Mouse (Mus musculus): ENCODE results near the gene Pcx. TPM values are rescaled to one million over a fixed set of nuclear protein-coding genes. Genes with fewer than 3 reads are reported as not detected.

Pcx gene
- polyA plus RNA-seq, 1 experiment, result 4.0 TPM

GRCm38 (mm10) chr19:4545841-4546240 is 35.6 kb downstream of the Pcx start:
- Histone ChIP-seq H3K79me2 (ENCODE audit: control insufficient read depth, insufficient read depth) (no peaks in the 10 kb centered on the region), H3ac (ENCODE audit: control insufficient read depth, insufficient read length, low read depth) (no peak overlapping the region), H3K79me3 (ENCODE audit: low read depth) (no peaks in the 10 kb centered on the region), H3K36me3 (ENCODE audit: control insufficient read depth, insufficient read depth) (no peaks in the 10 kb centered on the region), H3K27me3 (ENCODE audit: control insufficient read depth, insufficient read depth, insufficient read length) (no peaks in the 10 kb centered on the region), H3K4me3 (ENCODE audit: insufficient read depth, poor library complexity, severe bottlenecking) (no peak overlapping the region)
- no peak for TF ChIP-seq USF1 (IDR thresholded peaks at IDR 0.05; ENCODE audit: low read depth)
- TF ChIP-seq MYOD1 (IDR thresholded peaks at IDR 0.05; ENCODE audit: control insufficient read depth, insufficient read length, low read depth), result no peak
- no peak for TF ChIP-seq CTCF (IDR thresholded peaks at IDR 0.05; ENCODE audit: control insufficient read depth, insufficient read depth, insufficient read length)
- TF ChIP-seq FOSL1 (IDR thresholded peaks at IDR 0.05; ENCODE audit: insufficient read depth, low read length, poor library complexity, severe bottlenecking), result no peak
- no peak for TF ChIP-seq CEBPB (IDR thresholded peaks at IDR 0.05; ENCODE audit: low read depth)
- TF ChIP-seq MYOG (IDR thresholded peaks at IDR 0.05; ENCODE audit: control insufficient read depth, extremely low read depth, insufficient read length), result no peak
- no peak for TF ChIP-seq MAX (IDR thresholded peaks at IDR 0.05)

DNA sequence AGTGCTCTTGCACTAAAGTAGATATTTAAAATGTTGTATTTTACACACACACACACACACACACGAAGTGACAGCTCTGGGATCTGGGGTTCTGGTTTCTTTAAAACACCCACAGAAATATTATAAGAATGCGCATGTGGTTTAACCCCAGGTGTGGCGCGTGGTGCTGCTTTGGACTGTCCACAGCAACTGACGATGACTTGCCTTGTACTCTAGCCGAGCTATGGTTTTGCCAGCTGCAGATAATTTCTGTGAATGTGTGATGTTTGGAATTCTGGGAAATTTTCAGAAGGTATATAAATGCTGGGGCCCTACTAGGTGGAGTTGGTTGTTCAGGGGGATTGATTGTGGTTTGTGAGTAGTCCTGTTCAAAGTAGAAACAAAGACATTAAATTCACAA is 37.5 kb downstream of the Pcx start:
- no peaks in the 10 kb centered on the region for H3K27me3 ChIP-seq (ENCODE audit: control insufficient read depth, insufficient read depth, insufficient read length)
- H3ac ChIP-seq (ENCODE audit: control insufficient read depth, insufficient read length, low read depth), result no peak overlapping the region
- H3K36me3 ChIP-seq (ENCODE audit: control insufficient read depth, insufficient read depth), result no peaks in the 10 kb centered on the region
- TF ChIP-seq CEBPB (IDR thresholded peaks at IDR 0.05; ENCODE audit: low read depth) (no peak), FOSL1 (IDR thresholded peaks at IDR 0.05; ENCODE audit: insufficient read depth, low read length, poor library complexity, severe bottlenecking) (no peak), CTCF (IDR thresholded peaks at IDR 0.05; ENCODE audit: control insufficient read depth, insufficient read depth, insufficient read length) (no peak)
- H3K79me3 ChIP-seq (ENCODE audit: low read depth), result no peaks in the 10 kb centered on the region
- H3K79me2 ChIP-seq (ENCODE audit: control insufficient read depth, insufficient read depth), result no peaks in the 10 kb centered on the region
- no peak overlapping the region for H3K4me3 ChIP-seq (ENCODE audit: insufficient read depth, poor library complexity, severe bottlenecking)

- H3K79me3 ChIP-seq (ENCODE audit: low read depth), result no peaks in the 10 kb centered on the region
- H3K79me2 ChIP-seq (ENCODE audit: control insufficient read depth, insufficient read depth), result no peaks in the 10 kb centered on the region
- H3K4me3 ChIP-seq (ENCODE audit: insufficient read depth, poor library complexity, severe bottlenecking), result no peak overlapping the region
- H3K36me3 ChIP-seq (ENCODE audit: control insufficient read depth, insufficient read depth), result no peaks in the 10 kb centered on the region
- H3ac ChIP-seq (ENCODE audit: control insufficient read depth, insufficient read length, low read depth), result no peak overlapping the region
- no peaks in the 10 kb centered on the region for H3K27me3 ChIP-seq (ENCODE audit: control insufficient read depth, insufficient read depth, insufficient read length)
- TF ChIP-seq FOSL1 (IDR thresholded peaks at IDR 0.05; ENCODE audit: insufficient read depth, low read length, poor library complexity, severe bottlenecking) (no peak), CTCF (IDR thresholded peaks at IDR 0.05; ENCODE audit: control insufficient read depth, insufficient read depth, insufficient read length) (no peak), MYOD1 (IDR thresholded peaks at IDR 0.05; ENCODE audit: control insufficient read depth, insufficient read length, low read depth) (no peak), CEBPB (IDR thresholded peaks at IDR 0.05; ENCODE audit: low read depth) (no peak), USF1 (IDR thresholded peaks at IDR 0.05; ENCODE audit: low read depth) (no peak), MYOG (IDR thresholded peaks at IDR 0.05; ENCODE audit: control insufficient read depth, extremely low read depth, insufficient read length) (no peak), MAX (IDR thresholded peaks at IDR 0.05) (no peak)
Measured at GRCm38 (mm10) chr19:4548305-4548883, 38.1 kb downstream of the Pcx start.

DNA sequence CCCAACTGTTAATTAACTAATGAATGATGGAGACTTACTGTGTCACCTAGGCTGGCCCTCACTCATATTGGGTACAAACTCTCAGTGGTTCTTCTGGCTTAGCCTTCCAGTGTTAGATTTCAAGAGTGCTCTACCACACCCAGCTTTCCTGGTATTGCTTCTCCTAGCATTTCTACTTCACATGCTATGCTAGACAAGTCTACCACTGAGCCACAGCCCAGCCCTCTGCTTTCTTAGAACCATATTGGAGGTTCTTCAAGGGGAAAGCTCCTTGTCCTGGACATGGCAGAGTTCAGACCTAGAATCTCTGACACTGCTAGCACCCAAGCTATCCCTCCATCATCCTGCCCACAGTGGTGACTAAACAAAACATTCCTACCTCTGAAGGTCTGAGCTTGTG is 44.0 kb downstream of the Pcx start:
- Histone ChIP-seq H3K36me3 (ENCODE audit: control insufficient read depth, insufficient read depth) (no peaks in the 10 kb centered on the region), H3ac (ENCODE audit: control insufficient read depth, insufficient read length, low read depth) (no peak overlapping the region), H3K4me3 (ENCODE audit: insufficient read depth, poor library complexity, severe bottlenecking) (no peak overlapping the region), H3K27me3 (ENCODE audit: control insufficient read depth, insufficient read depth, insufficient read length) (no peaks in the 10 kb centered on the region), H3K79me3 (ENCODE audit: low read depth) (no peaks in the 10 kb centered on the region), H3K79me2 (ENCODE audit: control insufficient read depth, insufficient read depth) (no peaks in the 10 kb centered on the region)
- TF ChIP-seq MAX (IDR thresholded peaks at IDR 0.05) (no peak), MYOD1 (IDR thresholded peaks at IDR 0.05; ENCODE audit: control insufficient read depth, insufficient read length, low read depth) (no peak)

- H3K27me3 ChIP-seq (ENCODE audit: control insufficient read depth, insufficient read depth, insufficient read length), result no peaks in the 10 kb centered on the region
- H3K79me3 ChIP-seq (ENCODE audit: low read depth), result no peaks in the 10 kb centered on the region
- no peaks in the 10 kb centered on the region for H3K79me2 ChIP-seq (ENCODE audit: control insufficient read depth, insufficient read depth)
- TF ChIP-seq MYOG (IDR thresholded peaks at IDR 0.05; ENCODE audit: control insufficient read depth, extremely low read depth, insufficient read length), result no peak
- no peak for TF ChIP-seq CTCF (IDR thresholded peaks at IDR 0.05; ENCODE audit: control insufficient read depth, insufficient read depth, insufficient read length)
- no peak for TF ChIP-seq USF1 (IDR thresholded peaks at IDR 0.05; ENCODE audit: low read depth)
- H3ac ChIP-seq (ENCODE audit: control insufficient read depth, insufficient read length, low read depth), result no peak overlapping the region
- H3K36me3 ChIP-seq (ENCODE audit: control insufficient read depth, insufficient read depth), result no peaks in the 10 kb centered on the region
- H3K4me3 ChIP-seq (ENCODE audit: insufficient read depth, poor library complexity, severe bottlenecking), result no peak overlapping the region
Measured at GRCm38 (mm10) chr19:4555086-4555485, 44.8 kb downstream of the Pcx start.

DNA sequence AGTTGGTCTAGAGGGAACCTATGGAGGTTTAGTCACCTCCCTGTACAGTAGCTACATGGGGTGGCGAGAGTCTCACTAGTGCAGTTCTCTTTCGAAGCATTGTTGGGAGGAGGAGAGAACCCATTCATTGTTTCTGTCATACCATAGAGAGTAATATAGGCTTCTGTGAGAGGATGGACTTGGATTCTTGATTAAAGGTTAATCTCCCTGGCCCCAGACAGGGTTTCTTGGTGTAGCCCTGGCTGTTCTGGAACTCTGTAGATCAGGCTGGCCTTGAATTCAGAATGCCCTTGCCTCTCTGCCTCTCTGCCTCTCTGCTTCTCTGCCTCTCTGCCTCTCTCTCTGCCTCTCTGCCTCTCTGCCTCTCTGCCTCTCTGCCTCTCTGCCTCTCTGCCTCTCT is 46.5 kb downstream of the Pcx start:
- Histone ChIP-seq H3K79me3 (ENCODE audit: low read depth) (no peaks in the 10 kb centered on the region), H3K27me3 (ENCODE audit: control insufficient read depth, insufficient read depth, insufficient read length) (no peaks in the 10 kb centered on the region), H3K4me3 (ENCODE audit: insufficient read depth, poor library complexity, severe bottlenecking) (no peak overlapping the region), H3ac (ENCODE audit: control insufficient read depth, insufficient read length, low read depth) (no peak overlapping the region), H3K79me2 (ENCODE audit: control insufficient read depth, insufficient read depth) (no peaks in the 10 kb centered on the region), H3K36me3 (ENCODE audit: control insufficient read depth, insufficient read depth) (no peaks in the 10 kb centered on the region)
- no peak for TF ChIP-seq CEBPB (IDR thresholded peaks at IDR 0.05; ENCODE audit: low read depth)
- TF ChIP-seq CTCF (IDR thresholded peaks at IDR 0.05; ENCODE audit: control insufficient read depth, insufficient read depth, insufficient read length), result no peak
- no peak for TF ChIP-seq FOSL1 (IDR thresholded peaks at IDR 0.05; ENCODE audit: insufficient read depth, low read length, poor library complexity, severe bottlenecking)
- no peak for TF ChIP-seq MYOD1 (IDR thresholded peaks at IDR 0.05; ENCODE audit: control insufficient read depth, insufficient read length, low read depth)
- TF ChIP-seq MAX (IDR thresholded peaks at IDR 0.05), result no peak
